Comparison of ENCODE assay signal across 14 mouse cellular contexts in genomic region chr2:118116754-118117290, GRCm38 (mm10).
"Had no signal": no experiment of that assay in that cellular context is flagged by ENCODE, and none has a peak within 500 bp of the region (broad histone marks: within the 10 kb centered on the region; RNA-seq: fewer than 3 reads in every experiment).

No protein-coding gene starts in this region.

- H3K27ac ChIP-seq: left cerebral cortex, adult 2 months; liver, embryonic 14.5 days; midbrain, embryonic 15.5 days; neural tube, embryonic 13.5 days had no signal

- H3K4me3 ChIP-seq: left cerebral cortex, adult 2 months; midbrain, embryonic 15.5 days; neural tube, embryonic 13.5 days had no signal

- H3K36me3 ChIP-seq: midbrain, embryonic 15.5 days; neural tube, embryonic 13.5 days had no signal

- H3K9ac ChIP-seq: liver, embryonic 14.5 days; midbrain, embryonic 15.5 days; neural tube, embryonic 13.5 days had no signal

- H3K4me2 ChIP-seq: midbrain, embryonic 11.5 days; midbrain, embryonic 15.5 days; neural tube, embryonic 13.5 days had no signal

- DNase-seq: kidney, adult 8-10 months; kidney, postnatal 25 days; lung, adult 2 months; lung, postnatal 14 days; right cerebral cortex, postnatal 4 days; spleen, adult 18-20 months; thymus, adult 2 months; thymus, postnatal 25 days had no signal

- ATAC-seq: intestine, postnatal 0 days had no signal

- H3K9me3 ChIP-seq: midbrain, embryonic 15.5 days; neural tube, embryonic 13.5 days had no signal
